Mouse (Mus musculus) myocyte (in vitro differentiated cells): ENCODE data around the gene 3110009E18Rik.

Source experiments
- CEBPB ChIP-seq: IDR thresholded peaks from 2 replicates; pipeline ENCODE4 v1.6.1; 2011; ENCODE audit warnings: mild to moderate bottlenecking, moderate library complexity; ENCODE audit not compliant: poor library complexity, insufficient read depth, severe bottlenecking
- MYOD1 ChIP-seq, 3 experiments: IDR thresholded peaks; one replicate each; pipeline ENCODE4 v1.6.1; 2011; ENCODE audit warnings: control low read depth in 2 of 3, low read depth in 2 of 3, mild to moderate bottlenecking in 2 of 3, moderate library complexity in 1 of 3; ENCODE audit not compliant: insufficient read length in 2 of 3, control insufficient read depth in 1 of 3
- POLR2A ChIP-seq: IDR thresholded peaks from one replicate; pipeline ENCODE4 v1.6.1; 2011; ENCODE audit warnings: low read depth, mild to moderate bottlenecking, control low read depth, moderate library complexity; ENCODE audit not compliant: insufficient read length

DNA sequence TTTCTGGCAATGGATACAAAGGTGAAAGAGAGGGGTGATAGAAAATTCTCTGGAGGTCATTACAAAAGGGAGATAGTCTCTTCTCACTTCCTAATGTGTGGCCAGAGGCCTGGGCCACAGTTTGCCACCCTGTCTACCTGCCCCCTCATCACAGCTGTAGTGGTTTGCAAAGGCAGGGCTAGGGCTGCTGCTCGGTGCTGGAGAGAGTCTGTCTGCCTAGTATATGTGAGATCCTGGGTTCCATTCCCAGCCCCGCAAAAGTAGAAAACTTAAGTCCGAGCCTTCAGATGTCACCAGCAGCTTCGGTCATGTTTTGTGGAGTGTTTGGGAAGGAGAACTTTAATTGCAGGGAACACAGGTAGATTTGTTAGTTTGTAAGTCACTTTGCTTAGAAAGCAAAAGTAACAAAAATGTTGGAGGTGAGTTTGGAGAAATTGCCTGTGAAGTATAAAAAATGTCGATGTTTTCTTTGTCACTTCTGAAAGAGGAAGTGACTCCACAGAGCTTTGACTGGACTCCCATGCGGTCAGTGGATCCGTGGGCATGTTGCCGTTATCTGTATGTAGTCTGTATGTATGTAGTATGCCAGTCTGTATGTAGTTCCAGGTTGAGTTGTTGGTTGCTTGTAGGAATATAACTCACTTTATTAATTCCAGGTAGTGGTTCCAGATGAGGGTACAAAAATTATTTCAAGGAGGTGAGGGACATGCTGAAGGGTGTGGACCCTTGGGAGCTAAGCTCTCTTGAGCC, 1.8 kb downstream of the 3110009E18Rik start:
- TF ChIP-seq POLR2A (no peak), CEBPB (no peak), MYOD1 (IDR thresholded peaks at IDR 0.05; ENCODE audit: control insufficient read depth in 1 of 3, insufficient read length in 2 of 3, low read depth in 2 of 3) (no peak)
